Mouse (Mus musculus) ES-Bruce4 (cell line): ENCODE results near the gene Rnf144b.

Source experiments
- CTCF ChIP-seq: IDR thresholded peaks from one replicate; pipeline ENCODE4 v1.8.1; 2011; ENCODE audit warnings: low read depth, low read length
- EP300 ChIP-seq: IDR thresholded peaks from 2 replicates; pipeline ENCODE4 v1.6.1; 2011; ENCODE audit warnings: low read depth, low read length; ENCODE audit not compliant: insufficient read depth
- POLR2A ChIP-seq: IDR thresholded peaks from one replicate; pipeline ENCODE4 v1.8.1; 2011; ENCODE audit warnings: low read length; ENCODE audit not compliant: insufficient read depth

DNA sequence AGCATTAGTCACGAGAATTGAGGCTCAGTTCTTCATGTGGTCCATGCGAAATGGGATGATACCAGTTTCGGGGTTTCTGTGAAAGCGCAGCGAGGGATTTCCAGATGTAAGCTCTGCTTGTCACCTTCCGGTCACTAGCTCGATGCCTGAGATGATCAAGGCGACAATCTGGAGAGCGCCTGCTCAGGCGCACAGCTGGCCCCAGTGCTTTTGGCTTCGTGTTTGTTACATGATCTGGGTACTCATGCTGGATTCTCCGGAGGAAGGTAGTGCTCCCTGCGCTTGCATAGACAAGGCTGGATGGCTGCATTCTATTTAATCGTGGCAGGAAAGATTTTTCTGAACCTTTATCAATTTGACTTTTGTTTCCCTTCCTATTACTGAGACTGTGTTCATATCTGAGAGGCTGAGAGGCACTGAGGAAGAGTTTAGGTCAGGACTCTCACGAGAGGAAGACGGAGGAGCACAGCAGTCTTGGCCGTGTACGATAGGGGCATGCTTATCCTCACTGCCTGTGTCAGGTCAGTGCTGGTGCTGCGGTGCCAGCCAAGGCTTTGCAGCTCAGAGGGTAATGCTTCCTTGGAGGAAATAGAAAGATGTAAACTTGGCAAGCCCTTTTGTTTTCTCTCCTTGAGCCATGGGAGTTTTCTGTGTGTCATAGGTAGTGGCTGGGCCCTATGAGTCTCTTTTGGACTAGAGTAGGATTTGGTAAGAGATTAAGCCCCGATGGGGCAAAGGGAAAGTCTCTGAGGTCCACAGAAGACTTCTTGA lies 93.5 kb downstream of the Rnf144b start:
- TF ChIP-seq CTCF (no peak), POLR2A (no peak), EP300 (no peak)
